Mouse (Mus musculus) v-Abl transformed pro-B cells (cell line): ENCODE data around the gene Cdh3.

Experiments used
- in situ Hi-C, 2 experiments: fragments of 400-800 bp; cut with MboI; formaldehyde crosslinking; loops; one replicate each; pipeline ENCODE4 v1.15.1; 2025; ENCODE audit not compliant: unreplicated experiment in 2 of 2

Cdh3 gene

DNA sequence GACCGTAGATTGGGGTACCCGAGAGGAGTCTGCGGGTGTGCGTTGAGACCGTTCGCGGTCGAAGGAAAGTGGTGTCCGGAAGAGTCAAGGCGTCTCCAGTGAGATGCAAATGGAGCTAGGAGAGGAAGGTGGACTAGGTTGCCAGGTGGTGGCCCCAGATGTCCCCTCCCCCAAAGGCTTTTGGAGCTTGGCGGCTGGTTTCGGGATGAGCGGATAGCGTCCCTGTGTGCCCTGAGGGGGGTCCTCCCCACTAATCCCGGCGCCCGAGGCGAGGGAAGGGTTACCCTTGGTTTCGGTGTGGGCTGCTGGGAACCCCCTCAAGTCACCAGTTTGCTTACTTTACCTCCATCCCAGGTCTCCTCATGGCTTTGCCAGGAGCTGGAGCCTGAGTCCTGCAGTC lies 93.2 kb downstream of the Cdh3 start:
- in situ Hi-C loops: no loop called here

DNA sequence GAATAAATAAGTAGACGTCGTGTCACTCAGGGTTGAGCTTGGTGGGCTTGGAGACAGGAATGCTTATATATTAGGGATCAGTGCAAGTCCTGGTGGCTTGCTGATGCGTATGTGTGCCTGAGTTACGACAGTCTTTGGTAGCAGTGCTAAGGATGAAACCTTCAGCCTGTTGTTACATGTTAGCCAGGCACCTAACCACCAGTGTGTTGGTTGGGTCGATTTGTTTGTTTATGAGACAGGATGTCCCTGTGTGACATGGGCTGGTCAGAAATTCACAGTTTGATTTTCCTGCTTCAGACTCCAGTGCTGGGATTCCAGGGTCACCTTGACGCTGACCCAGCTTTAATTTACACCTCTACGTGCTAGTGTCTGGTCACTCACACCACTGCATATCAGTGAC lies 95.0 kb downstream of the Cdh3 start:
- in situ Hi-C loops: no loop called here

DNA sequence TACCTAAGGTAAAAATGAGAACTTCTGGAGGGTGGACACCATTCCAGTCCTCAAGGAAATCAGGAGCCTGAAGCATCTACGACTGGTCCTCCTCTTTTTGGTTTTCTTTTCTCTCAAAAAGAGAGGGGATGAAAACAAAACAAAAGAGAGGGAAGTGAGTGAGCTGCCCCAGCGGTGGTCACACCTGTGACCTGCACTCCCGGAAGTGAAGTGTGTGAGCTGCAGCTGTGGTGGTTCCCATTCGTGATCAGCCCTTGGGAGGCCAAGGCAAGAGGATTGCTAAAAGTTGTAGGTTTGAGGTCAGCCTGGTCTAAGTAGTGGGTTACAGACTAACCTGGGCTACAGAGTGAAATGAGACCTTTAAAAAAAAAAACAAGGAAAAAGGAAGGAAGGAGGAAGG lies 95.4 kb downstream of the Cdh3 start:
- in situ Hi-C loops: no loop called here

DNA sequence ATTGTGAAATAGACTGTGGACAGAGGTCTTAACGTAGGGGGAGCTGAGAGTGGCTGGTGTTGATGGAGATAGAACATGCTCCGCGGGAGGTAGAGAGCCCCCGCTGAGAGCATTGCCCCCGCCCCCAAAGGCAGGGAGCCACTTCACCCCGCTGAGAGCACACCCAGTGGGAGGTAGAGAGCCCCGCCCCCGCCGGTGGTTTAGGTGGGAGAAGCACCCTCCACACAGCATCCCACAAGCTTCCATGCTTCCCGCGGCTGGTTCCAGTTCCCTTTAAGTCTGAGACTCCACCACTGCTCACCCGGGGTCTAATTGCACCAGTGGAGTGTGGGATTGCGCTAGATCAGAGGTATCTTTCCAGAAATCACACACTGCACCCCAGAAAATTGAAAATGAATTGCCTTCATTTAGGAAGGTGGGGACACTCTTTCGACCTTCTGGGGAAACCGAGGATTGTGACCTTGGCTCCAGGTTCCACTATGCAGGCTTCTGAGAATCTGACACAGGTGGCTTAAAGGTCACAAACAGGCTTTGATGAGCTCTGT lies 96.0 kb downstream of the Cdh3 start:
- in situ Hi-C loops: no loop called here
